Mouse (Mus musculus): Measurements from ENCODE around the gene Lrrc4c.
A peak's percentile ranks its signal among the peaks of the same experiment; 100 is the strongest.

The Lrrc4c gene

GRCm38 (mm10) chr2:96850839-96851396, 532.9 kb downstream of the Lrrc4c start:
- DNase-seq (ENCODE audit: low read depth, low spot score), result no peak

DNA sequence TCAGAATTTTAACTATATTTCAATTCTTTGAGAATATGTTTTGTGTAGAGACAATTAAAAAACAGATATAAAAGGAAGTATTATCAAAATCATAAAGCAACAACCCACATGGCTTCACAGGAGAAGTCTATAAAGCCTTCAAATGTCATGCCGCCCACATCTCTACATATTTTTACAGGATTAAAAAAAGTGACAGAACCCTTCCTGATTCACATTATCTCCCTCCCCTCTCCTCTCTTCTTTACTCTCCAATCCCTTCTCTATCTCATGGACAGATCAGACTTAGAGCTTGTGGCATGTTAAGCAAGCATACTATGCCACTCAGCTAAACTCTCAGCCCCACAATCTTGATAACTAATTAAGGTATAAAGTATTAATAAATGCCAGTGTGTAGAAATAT, 535.8 kb downstream of the Lrrc4c start:
- no peak for DNase-seq (ENCODE audit: low read depth, low spot score)

DNA sequence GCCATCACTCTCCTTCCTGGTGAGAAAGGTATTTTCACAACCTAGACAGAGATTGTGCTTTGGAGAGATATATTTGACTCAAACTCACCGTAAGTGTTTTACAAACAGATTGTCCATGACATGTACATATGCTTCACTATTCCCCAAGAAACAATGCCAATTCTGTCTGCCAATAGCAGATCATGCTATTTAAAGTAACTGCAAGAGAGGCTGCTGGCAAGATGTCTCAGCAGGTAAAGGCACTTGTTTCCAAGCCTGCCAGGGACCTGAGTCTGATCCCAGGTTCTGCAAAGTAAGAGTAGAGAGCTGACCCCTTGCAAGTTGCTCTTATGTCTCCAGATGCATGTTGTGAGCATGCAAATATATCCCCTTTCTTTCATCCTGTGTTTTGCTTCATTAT, 558.1 kb downstream of the Lrrc4c start:
- no peak for DNase-seq (ENCODE audit: low read depth, low spot score)

DNA sequence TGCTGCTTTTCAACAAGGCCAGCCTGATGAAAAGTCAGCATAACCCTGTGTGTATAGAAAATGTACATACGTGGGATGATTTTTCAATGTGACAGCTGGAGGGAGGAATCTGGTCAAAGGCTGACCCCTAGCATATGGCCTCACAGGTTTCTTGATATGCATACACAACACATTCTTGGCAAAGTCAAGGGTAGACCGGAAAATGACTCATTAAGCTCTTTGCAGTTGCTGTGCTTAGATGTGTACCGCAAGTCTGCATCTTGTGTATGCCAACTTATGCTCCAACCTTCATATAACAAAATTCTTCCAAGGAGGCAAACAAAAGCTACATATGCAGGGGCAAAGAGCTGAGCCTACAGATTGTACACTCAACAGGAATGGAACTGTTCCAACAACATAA, 631.6 kb downstream of the Lrrc4c start:
- DNase-seq (ENCODE audit: low read depth, low spot score), result no peak

DNA sequence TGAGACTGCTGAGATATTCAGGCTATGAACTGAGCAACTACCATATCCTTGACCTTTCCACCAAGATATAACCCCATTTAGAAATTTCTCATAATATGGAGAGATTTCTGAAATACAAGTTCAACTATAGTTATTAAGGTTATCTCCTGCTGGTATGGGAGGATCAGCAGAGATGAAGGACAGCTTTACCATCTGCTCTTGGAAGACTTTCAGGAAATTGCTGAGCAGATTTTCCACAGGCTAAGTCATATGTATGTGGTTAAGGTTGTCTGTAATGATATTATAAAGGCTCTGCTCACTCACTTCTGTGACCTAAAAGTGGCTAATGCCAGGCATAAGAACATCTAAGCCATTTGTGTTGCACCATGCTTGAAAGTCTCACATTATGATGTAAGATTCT, 681.6 kb downstream of the Lrrc4c start:
- DNase-seq (ENCODE audit: low read depth, low spot score), result no peak

GRCm38 (mm10) chr2:97018319-97018718, 700.4 kb downstream of the Lrrc4c start:
- no peak for DNase-seq (ENCODE audit: low read depth, low spot score)

GRCm38 (mm10) chr2:97026991-97027390, 709.0 kb downstream of the Lrrc4c start:
- DNase-seq (ENCODE audit: low read depth, low spot score), result no peak

DNA sequence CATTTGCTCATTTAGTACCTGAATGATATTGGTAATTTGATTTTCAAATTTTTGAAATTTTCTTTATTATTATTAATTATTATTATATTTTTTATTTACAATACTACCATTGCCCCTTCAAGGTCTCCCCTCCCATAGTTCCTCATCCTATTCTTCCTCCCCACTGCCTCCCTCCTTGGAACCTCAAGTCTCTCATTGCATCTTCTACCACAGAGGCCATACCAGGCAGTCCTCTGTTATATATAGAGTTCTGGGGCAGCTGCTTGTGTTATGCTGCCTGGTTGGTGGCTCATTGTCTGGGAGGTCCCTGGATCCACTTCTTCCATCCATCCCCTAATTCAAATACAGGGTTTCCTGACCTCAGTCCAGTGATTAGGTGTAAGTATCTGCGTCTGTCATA, 709.6 kb downstream of the Lrrc4c start:
- no peak for DNase-seq (ENCODE audit: low read depth, low spot score)

DNA sequence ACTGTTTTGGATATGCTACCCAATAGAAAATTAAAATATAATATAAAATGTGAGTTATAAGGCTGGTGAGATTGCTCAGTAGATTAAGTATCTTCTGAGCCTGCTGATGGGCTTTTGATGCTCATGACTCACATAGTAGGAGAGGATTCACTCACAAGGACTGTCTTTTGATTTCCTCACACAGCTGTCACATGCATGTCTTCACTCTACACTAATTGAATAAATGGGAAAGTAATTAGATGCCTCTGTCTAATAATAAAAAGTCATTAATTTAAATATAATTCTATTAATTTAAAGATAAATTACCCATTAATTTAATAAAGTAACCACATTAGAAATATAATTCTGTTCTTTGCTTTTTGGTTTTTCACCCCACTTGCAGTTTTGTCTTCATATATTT, 718.4 kb downstream of the Lrrc4c start:
- DNase-seq (ENCODE audit: low read depth, low spot score), result no peak

GRCm38 (mm10) chr2:97037024-97037814, 719.2 kb downstream of the Lrrc4c start:
- no peak for DNase-seq (ENCODE audit: low read depth, low spot score)

DNA sequence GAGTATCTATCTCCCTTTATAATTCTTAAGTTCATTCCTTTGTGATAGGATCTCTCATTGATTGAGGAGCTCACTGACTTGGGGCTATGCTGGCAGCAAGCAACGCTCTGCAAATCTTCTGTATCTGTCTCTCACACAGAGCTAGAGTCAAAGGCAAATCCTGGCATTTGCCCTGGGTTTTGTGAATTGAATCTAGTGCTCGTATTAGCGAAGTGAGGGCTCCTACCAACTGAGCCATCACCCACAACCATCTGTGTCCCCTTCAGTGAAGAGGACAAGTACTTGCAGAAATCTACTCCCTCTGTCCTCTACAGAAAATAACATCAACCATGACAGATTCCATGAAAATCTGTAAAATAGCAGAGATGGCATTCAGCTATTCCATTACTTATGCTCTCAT, 726.0 kb downstream of the Lrrc4c start:
- DNase-seq (ENCODE audit: low read depth, low spot score), result no peak

GRCm38 (mm10) chr2:97045628-97046027, 727.7 kb downstream of the Lrrc4c start:
- no peak for DNase-seq (ENCODE audit: low read depth, low spot score)

GRCm38 (mm10) chr2:97080156-97080555, 762.2 kb downstream of the Lrrc4c start:
- peak; percentile 3 for DNase-seq (ENCODE audit: low read depth, low spot score)

DNA sequence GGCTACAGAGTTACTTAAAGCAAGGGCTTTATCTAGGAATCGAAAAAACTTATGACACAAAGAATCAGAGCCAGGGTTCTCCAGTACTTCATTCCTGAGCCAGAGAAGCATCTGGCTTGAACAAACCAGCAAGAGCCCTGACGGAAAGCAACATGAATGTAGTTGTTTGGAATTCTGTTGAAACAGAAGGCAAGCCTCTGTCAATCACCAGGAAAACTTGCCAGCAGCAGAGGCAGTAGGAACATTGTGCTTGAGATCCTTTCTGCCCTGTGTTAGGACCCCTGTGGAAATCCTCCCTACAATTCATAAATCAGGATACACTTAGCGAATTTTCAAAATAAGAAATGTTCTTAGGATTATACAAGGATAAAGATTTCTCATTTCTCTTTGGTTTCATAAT, 780.0 kb downstream of the Lrrc4c start:
- DNase-seq (ENCODE audit: low read depth, low spot score), result no peak

DNA sequence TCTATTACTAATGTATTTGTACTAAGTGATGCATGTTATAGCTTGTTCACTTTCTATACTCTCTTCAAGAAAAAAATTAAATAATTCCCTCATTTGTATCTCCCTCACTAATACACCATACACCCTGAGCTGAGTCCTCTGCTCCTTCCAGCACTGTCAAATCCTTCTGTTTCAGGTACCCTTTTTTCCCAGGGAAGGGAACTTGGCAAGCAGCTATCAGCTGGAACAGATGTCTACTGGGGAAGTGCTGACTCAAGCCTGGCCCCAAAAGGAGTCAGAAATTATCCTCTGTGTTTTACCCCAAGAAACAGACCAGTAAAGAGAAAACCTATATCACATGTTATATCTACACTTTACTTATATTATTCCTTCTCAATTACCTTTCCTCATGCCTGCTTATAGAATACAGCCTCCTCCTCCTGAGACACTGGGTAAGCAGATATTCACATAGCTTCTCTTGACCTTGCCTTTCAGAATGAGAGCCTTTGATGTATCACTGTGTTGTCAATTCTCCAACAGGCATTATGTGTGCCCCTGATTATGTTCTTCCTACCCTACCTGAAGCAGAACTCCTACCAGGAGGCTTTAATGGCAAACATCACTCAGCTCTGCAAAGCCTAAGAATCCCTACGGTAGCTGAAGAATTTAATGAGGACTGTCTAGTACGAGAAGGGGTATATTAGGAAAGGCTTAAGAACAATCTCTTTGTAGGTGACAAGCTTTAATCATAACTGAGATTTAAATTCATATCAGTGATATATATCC, 785.6 kb downstream of the Lrrc4c start:
- DNase-seq (ENCODE audit: low read depth, low spot score), result no peak

GRCm38 (mm10) chr2:97124246-97124645, 806.3 kb downstream of the Lrrc4c start:
- no peak for DNase-seq (ENCODE audit: low read depth, low spot score)

DNA sequence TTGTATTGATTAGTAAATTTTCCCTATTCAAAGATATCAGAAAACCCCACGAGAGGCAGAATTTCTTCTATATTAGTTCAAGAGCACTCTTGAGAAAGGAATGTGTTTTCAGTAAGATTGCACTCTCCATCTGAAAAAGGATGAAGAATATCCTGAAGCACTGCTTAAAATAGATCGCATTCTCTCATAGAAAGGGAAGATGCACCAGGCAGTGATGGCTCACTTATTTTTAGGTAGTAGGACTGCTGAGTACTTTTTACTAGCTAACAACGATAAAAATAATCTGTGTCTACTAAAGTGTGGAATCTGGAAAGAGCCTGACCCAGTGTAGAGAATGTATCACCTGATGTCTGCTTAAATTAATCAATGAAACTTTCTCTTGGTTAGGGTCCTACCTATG, 820.5 kb downstream of the Lrrc4c start:
- no peak for DNase-seq (ENCODE audit: low read depth, low spot score)

- DNase-seq (ENCODE audit: low read depth, low spot score), result no peak
These were observed 833.7 kb downstream of the Lrrc4c start for GRCm38 (mm10) chr2:97151626-97152194.

GRCm38 (mm10) chr2:97165745-97166144, 847.8 kb downstream of the Lrrc4c start:
- DNase-seq (ENCODE audit: low read depth, low spot score), result no peak

GRCm38 (mm10) chr2:97178399-97178798, 860.4 kb downstream of the Lrrc4c start:
- no peak for DNase-seq (ENCODE audit: low read depth, low spot score)

DNA sequence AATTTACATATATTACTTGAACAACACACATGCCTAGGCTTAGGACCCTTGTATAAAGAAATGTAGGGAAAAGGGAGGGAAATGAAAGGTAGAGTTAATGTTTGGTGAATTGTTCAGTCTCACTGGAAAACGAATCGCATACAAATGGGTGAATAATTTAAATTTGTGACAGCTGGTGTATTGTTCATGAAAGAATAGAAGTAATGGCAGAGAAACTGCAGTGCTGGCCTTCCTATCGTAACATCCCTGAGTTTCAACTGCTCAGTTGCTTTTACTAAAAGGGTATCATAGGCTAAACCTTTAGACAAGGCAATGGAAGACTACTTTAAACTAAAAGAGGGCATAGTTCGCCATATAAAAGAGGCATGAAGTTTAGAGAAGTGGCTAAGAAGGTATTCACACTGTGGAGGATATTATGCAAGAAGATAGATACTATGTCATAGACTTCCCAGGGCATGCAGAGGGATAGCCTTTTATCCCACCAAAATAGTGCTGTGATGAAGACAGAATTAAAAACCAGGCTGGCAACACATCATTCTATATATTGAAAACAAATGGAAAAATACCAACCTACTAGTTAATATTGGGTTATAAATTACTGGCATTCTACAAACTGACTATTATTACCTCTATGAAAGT, 879.1 kb downstream of the Lrrc4c start:
- peak; percentile 18 for DNase-seq (ENCODE audit: low read depth, low spot score)

- no peak for DNase-seq (ENCODE audit: low read depth, low spot score)
These were observed 915.0 kb downstream of the Lrrc4c start for GRCm38 (mm10) chr2:97232966-97233365.

Measured in mesoderm, embryonic 11.5 days (tissue).